Mouse (Mus musculus) macrophage (primary cell): ENCODE results near the gene Mgat3. TPM values are rescaled to one million over a fixed set of nuclear protein-coding genes. Genes with fewer than 3 reads are reported as not detected.

ENCODE experiments used
- H3K27ac ChIP-seq: fragments of 350-480 bp; formaldehyde crosslinking; 2 replicates; pipeline ENCODE4 v1.9.0; 2021
- H3K36me3 ChIP-seq: fragments of 350-480 bp; formaldehyde crosslinking; 2 replicates; pipeline ENCODE4 v1.9.0; 2021; ENCODE audit errors: inconsistent target
- H3K4me3 ChIP-seq: fragments of 350-480 bp; formaldehyde crosslinking; 2 replicates; pipeline ENCODE4 v1.9.0; 2021; ENCODE audit errors: inconsistent target
- H3K79me2 ChIP-seq: fragments of 350-480 bp; formaldehyde crosslinking; 2 replicates; pipeline ENCODE4 v1.9.0; 2021; ENCODE audit errors: inconsistent target
- WGBS: methylation state at CpG from one replicate; pipeline ENCODE4 v1.1.7; 2026; ENCODE audit warnings: inconsistent platforms; ENCODE audit not compliant: missing documents; 5-methylcytosine and 5-hydroxymethylcytosine counted together
- polyA plus RNA-seq: library from polyadenylated mRNA; stranded (reverse); fragments of 250-400 nt; gene quantifications from 3 replicates; pipeline ENCODE4 v1.2.4, GENCODE M21; 2018; ENCODE audit warnings: inconsistent platforms

Gene Mgat3
- polyA plus RNA-seq, 1 experiment from 2014 or later = 0.03 TPM

- H3K4me3 ChIP-seq = no peak overlapping the region
- no peak overlapping the region for H3K27ac ChIP-seq
- 94% methylated on average over 3 of the region's 3 CpGs for WGBS
- peaks cover 28% of the 10 kb centered on the region for H3K36me3 ChIP-seq
- peaks cover 84% of the 10 kb centered on the region for H3K79me2 ChIP-seq
These were observed 32.6 kb upstream of the Mgat3 start for GRCm38 (mm10) chr15:80140878-80141277.

GRCm38 (mm10) chr15:80142130-80142529 lies 31.4 kb upstream of the Mgat3 start:
- H3K4me3 ChIP-seq = no peak overlapping the region
- H3K79me2 ChIP-seq = peaks cover 75% of the 10 kb centered on the region
- peaks cover 28% of the 10 kb centered on the region for H3K36me3 ChIP-seq
- H3K27ac ChIP-seq = no peak overlapping the region
- WGBS = 96% methylated on average over 3 of the region's 3 CpGs

GRCm38 (mm10) chr15:80143760-80144159 lies 29.8 kb upstream of the Mgat3 start:
- Histone ChIP-seq H3K27ac (no peak overlapping the region), H3K79me2 (peaks cover 59% of the 10 kb centered on the region), H3K36me3 (peaks cover 28% of the 10 kb centered on the region), H3K4me3 (no peak overlapping the region)
- 96% methylated on average over 6 of the region's 6 CpGs for WGBS

GRCm38 (mm10) chr15:80145397-80145796 lies 28.1 kb upstream of the Mgat3 start:
- H3K36me3 ChIP-seq = peaks cover 34% of the 10 kb centered on the region

GRCm38 (mm10) chr15:80146153-80146552 lies 27.4 kb upstream of the Mgat3 start:
- peaks cover 33% of the 10 kb centered on the region for H3K36me3 ChIP-seq
- no peak overlapping the region for H3K4me3 ChIP-seq
- WGBS = 85% methylated on average over 6 of the region's 6 CpGs
- H3K27ac ChIP-seq = no peak overlapping the region
- H3K79me2 ChIP-seq = peaks cover 35% of the 10 kb centered on the region

More at GRCm38 (mm10) chr15:80145397-80145796, 28.1 kb upstream of the Mgat3 start:
- H3K79me2 ChIP-seq = peaks cover 42% of the 10 kb centered on the region
- no peak overlapping the region for H3K27ac ChIP-seq
- H3K4me3 ChIP-seq = no peak overlapping the region
- 96% methylated on average over 5 of the region's 5 CpGs for WGBS

- H3K36me3 ChIP-seq = peaks cover 33% of the 10 kb centered on the region; the same call in 1 of the 2 replicates
- WGBS = 95% methylated on average over 14 of the region's 14 CpGs
These were observed 26.4 kb upstream of the Mgat3 start for GRCm38 (mm10) chr15:80147090-80147489.

GRCm38 (mm10) chr15:80147511-80147910 lies 26.0 kb upstream of the Mgat3 start:
- peaks cover 36% of the 10 kb centered on the region; the same call in 1 of the 2 replicates for H3K36me3 ChIP-seq
- no peak overlapping the region for H3K27ac ChIP-seq
- 98% methylated on average over 5 of the region's 5 CpGs for WGBS
- no peak overlapping the region for H3K4me3 ChIP-seq
- peaks cover 21% of the 10 kb centered on the region; the same call in 1 of the 2 replicates for H3K79me2 ChIP-seq

More at GRCm38 (mm10) chr15:80147090-80147489, 26.4 kb upstream of the Mgat3 start:
- H3K79me2 ChIP-seq = peaks cover 25% of the 10 kb centered on the region; the same call in 1 of the 2 replicates
- no peak overlapping the region for H3K4me3 ChIP-seq
- H3K27ac ChIP-seq = no peak overlapping the region

- Histone ChIP-seq H3K4me3 (no peak overlapping the region), H3K79me2 (peaks cover 11% of the 10 kb centered on the region; the same call in 1 of the 2 replicates), H3K27ac (no peak overlapping the region), H3K36me3 (peaks cover 39% of the 10 kb centered on the region)
- 82% methylated on average over 8 of the region's 8 CpGs for WGBS
These were observed 25.0 kb upstream of the Mgat3 start for GRCm38 (mm10) chr15:80148565-80148964.

GRCm38 (mm10) chr15:80149517-80149916 lies 24.0 kb upstream of the Mgat3 start:
- Histone ChIP-seq H3K79me2 (peaks cover 6% of the 10 kb centered on the region; the same call in 1 of the 2 replicates), H3K27ac (no peak overlapping the region), H3K4me3 (no peak overlapping the region), H3K36me3 (peaks cover 49% of the 10 kb centered on the region)
- WGBS = 96% methylated on average over 7 of the region's 7 CpGs

GRCm38 (mm10) chr15:80152663-80153062 lies 20.9 kb upstream of the Mgat3 start:
- 85% methylated on average over 10 of the region's 10 CpGs for WGBS

GRCm38 (mm10) chr15:80153757-80154156 lies 19.8 kb upstream of the Mgat3 start:
- H3K79me2 ChIP-seq = no peaks in the 10 kb centered on the region
- no peak overlapping the region for H3K27ac ChIP-seq
- WGBS = 98% methylated on average over 11 of the region's 11 CpGs
- H3K36me3 ChIP-seq = peaks cover 90% of the 10 kb centered on the region
- H3K4me3 ChIP-seq = no peak overlapping the region

More at GRCm38 (mm10) chr15:80152663-80153062, 20.9 kb upstream of the Mgat3 start:
- peaks cover 79% of the 10 kb centered on the region for H3K36me3 ChIP-seq
- H3K27ac ChIP-seq = no peak overlapping the region
- no peak overlapping the region for H3K4me3 ChIP-seq
- no peaks in the 10 kb centered on the region for H3K79me2 ChIP-seq

- H3K36me3 ChIP-seq = peaks cover 96% of the 10 kb centered on the region
- H3K27ac ChIP-seq = no peak overlapping the region
- WGBS = 94% methylated on average over 8 of the region's 8 CpGs
- H3K79me2 ChIP-seq = no peaks in the 10 kb centered on the region
- H3K4me3 ChIP-seq = no peak overlapping the region
These were observed 17.8 kb upstream of the Mgat3 start for GRCm38 (mm10) chr15:80155707-80156106.

- peaks cover 93% of the 10 kb centered on the region for H3K36me3 ChIP-seq
- no peak overlapping the region for H3K4me3 ChIP-seq
- H3K79me2 ChIP-seq = no peaks in the 10 kb centered on the region
- WGBS = 95% methylated on average over 22 of the region's 22 CpGs
- H3K27ac ChIP-seq = no peak overlapping the region
These were observed 16.2 kb upstream of the Mgat3 start for GRCm38 (mm10) chr15:80157197-80157943.

GRCm38 (mm10) chr15:80158001-80158706 lies 15.4 kb upstream of the Mgat3 start:
- 92% methylated on average over 5 of the region's 5 CpGs for WGBS
- peaks cover 85% of the 10 kb centered on the region for H3K36me3 ChIP-seq
- H3K27ac ChIP-seq = no peak overlapping the region

GRCm38 (mm10) chr15:80158707-80159090 lies 14.8 kb upstream of the Mgat3 start:
- H3K79me2 ChIP-seq = no peaks in the 10 kb centered on the region
- H3K4me3 ChIP-seq = no peak overlapping the region
- no peak overlapping the region for H3K27ac ChIP-seq
- peaks cover 80% of the 10 kb centered on the region for H3K36me3 ChIP-seq
- 100% methylated on average over 4 of the region's 4 CpGs for WGBS

More at GRCm38 (mm10) chr15:80158001-80158706, 15.4 kb upstream of the Mgat3 start:
- Histone ChIP-seq H3K4me3 (no peak overlapping the region), H3K79me2 (no peaks in the 10 kb centered on the region)
